Mouse (Mus musculus): ENCODE data around the gene Slc44a2. TPM values are rescaled to one million over a fixed set of nuclear protein-coding genes. Genes with fewer than 3 reads are reported as not detected.

Gene Slc44a2
- polyA plus RNA-seq (2017; shearing (Covaris generic)), result 509 TPM

DNA sequence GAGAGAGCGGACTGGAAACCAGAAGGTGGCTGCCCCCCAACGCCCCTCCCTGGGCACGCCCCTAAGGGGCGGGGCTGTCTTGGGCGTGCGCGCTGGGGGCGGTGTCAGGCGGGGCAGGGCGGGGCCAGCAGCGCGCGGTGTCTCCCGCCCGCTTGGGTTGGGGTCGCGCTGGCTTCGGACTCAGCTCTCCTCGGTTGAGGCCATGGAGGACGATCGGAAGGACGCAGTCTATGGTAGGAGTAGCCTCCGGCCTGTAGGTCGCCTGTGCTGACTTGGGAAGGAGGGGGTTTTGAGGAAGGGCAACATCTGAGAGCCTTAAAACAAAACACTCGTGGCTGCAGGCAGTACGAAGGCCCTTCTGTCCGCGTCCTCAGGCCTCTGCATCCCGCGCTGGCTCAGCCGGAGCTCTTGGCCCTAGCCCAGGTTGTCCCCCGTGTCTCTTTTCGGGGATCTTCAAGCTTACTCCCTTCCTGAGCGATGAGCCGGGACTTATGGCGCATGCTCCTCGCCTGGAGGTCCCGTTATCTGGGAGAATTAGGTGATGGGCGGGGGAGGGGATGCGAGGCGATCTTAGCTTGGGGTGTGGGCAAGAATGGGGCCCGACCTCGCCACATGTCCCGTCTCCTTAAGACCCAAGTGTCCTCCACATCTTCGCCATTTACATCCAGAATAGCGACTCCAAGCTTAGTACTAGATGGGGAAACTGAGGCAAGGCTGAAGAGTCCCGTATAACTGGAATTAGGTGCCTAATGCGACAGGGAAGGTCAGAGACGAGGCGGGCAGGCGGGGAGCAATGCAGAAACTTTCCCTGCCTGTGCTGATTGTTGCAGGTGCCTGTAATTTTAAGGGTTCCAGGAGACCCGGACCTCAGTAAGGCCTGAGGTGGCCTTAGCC is at the start of gene Slc44a2:
Gene Slc44a2, plus strand, starts transcription at position 80 of the 894 bp plus-strand sequence.

DNA sequence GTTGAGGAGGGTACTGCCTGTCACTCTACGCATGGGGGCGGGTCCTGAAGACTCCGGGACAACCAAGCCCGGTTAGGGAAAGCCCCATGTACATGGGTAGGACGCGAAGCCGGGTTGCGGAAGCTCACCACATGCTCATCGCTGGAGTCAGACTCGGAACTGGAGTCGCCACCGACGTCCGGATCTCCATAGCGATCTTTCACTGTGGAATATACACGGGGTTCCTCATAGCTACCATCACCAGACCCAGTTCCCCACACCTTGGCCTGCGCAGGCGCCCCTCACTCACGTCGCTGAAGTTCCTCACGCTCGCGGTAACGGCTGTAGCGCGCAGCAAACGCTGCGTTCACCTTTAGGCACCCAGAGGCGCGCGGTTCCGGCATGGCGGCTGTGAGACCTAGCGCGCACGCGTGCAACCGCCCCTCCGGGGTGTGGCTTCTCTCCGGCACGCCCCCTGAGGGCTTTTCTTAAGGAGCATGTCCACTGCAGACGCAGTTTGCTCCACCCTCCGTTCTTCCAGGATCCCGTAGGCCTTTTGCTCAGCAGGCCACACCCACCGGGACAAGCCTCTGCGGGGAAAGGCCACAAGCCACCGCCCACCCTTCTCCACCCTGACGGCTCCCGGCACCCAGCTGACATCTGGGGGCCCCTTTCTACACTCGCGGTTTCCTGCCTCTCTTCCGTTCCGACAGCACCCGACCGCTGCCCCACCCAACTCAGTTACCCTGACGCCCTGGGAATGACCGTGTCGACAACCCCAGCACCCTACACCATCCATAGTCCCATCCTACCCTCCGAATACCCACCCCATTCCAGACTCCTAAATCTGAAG is 32.7 kb upstream of the Slc44a2 start, which contains the start of gene Kri1:
Gene Kri1, minus strand, starts transcription at position 399 of the 832 bp plus-strand sequence.

DNA sequence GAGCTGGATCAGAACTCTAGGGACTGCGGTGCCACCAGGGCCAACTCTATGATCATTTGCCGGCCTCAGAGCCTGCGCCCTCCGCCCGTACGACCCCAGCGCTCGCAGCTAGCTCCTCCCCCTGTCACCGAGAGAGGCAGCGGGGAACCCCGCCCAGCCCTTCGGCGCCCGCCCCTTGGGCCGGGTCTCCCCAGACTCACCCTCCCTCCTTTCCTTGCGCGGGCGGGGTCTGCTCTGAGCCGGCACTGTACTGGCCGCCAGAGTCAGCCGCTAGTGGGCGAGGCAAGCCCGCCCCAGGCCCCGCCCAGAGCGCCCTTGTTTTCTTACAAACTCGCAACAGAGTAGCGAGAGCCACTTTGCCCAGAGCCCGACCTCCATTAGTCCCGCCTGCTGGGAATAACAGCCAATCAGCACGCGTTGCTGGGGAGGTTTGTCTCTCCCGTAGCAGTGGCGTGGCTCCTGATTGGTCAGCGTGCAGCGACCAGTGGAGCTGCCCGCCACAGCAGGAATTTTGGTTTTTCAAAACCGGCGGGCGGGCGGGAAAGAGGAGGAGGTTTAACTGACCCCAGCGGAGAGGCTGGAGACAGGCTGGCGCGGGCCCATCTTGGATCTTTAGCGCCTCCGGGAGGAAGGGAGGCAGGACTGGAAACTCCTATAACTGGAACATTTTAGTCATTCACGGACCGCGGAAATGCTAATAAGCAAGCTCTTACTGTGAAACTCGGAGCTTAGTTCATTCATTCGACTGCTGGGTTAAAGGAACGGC is 29.3 kb upstream of the Slc44a2 start, which contains the start of gene Cdkn2d:
Gene Cdkn2d, minus strand, starts transcription at position 386 of the 766 bp plus-strand sequence.

DNA sequence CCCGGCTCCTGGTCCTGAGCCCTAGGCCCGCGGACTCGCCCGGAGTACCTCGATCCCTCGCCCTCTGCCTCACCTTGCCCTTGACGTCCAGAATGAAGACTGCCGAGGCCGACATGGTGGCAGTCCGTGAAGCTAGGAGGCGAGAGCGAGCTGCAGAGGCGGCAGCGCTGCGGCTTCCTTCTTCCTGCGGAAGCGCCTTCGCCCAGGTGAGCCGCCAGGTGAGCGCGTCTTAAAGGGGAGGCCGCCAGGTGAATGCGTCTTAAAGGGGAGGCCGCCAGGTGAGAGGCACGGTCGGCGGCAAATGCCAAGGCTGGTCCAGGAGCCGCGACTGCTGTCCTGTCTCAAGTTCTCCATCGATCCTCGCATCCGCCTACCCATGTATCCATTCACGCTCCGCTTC is 8.4 kb upstream of the Slc44a2 start, which contains the start of gene Ap1m2:
Gene Ap1m2, minus strand, starts transcription at position 204 of the 400 bp plus-strand sequence.

DNA sequence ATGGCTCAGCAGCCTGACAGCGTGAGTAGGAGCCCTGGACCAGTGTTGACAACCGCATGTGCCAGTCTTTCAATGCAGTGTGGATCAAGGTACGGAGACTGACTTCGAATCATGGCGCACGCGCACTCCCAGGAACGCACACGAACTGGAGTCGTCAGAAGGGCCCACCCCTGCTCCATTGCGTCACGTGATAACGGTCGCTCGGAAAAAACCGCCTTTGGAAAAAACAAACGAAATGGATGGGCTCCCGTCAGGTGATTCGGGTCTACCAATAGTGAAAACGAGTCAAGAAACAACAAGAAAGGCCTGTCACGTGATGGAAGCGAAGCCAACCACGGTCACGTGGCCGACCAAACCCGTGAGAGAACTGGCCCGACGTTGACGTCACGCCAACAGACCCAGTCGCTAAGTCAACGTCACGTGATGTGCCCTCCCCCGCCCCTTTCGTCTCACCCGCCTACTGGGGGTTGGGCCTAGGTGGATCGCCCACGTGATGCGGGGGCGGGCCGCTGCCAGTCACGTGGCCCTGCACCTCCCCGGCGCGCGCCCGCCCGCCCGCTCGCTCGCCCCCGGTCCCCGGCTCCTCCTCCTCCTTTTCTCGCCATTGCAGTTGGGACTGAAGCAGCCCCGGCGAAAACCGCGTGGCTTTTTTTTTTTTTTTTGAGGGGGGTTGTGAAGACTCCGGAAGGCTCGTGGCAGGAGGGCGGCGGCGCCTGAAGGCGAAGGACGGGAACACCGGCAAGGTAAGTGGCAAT is 47.0 kb downstream of the Slc44a2 start, which contains the start of gene Ilf3:
Gene Ilf3, plus strand, starts transcription at position 515 of the 755 bp plus-strand sequence.

Other genes with a start within 250 kb of the Slc44a2 start
- 0.44 TPM for gene Gm49373, start 247.6 kb upstream of the Slc44a2 start, polyA plus RNA-seq (2017; shearing (Covaris generic))
- gene Fdx1l, start 247.1 kb upstream of the Slc44a2 start, polyA plus RNA-seq (2017; shearing (Covaris generic)), result 35.4 TPM
- 2.2 TPM for gene Gm38431, start 228.7 kb upstream of the Slc44a2 start, polyA plus RNA-seq (2017; shearing (Covaris generic))
- 64.1 TPM for gene Raver1, start 228.7 kb upstream of the Slc44a2 start, polyA plus RNA-seq (2017; shearing (Covaris generic))
- 47.8 TPM for gene Tyk2, start 189.5 kb upstream of the Slc44a2 start, polyA plus RNA-seq (2017; shearing (Covaris generic))
- 278 TPM for gene Cdc37, start 170.7 kb upstream of the Slc44a2 start, polyA plus RNA-seq (2017; shearing (Covaris generic))
- 0.35 TPM for gene Pde4a, start 155.0 kb upstream of the Slc44a2 start, polyA plus RNA-seq (2017; shearing (Covaris generic))
- gene Keap1, start 81.3 kb upstream of the Slc44a2 start, polyA plus RNA-seq (2017; shearing (Covaris generic)), result 31.0 TPM
- not detected for gene S1pr5, start 72.3 kb upstream of the Slc44a2 start, polyA plus RNA-seq (2017; shearing (Covaris generic))
- gene Atg4d, start 55.4 kb upstream of the Slc44a2 start, polyA plus RNA-seq (2017; shearing (Covaris generic)), result 59.5 TPM
- 36.7 TPM for gene Kri1, start 32.7 kb upstream of the Slc44a2 start, polyA plus RNA-seq (2017; shearing (Covaris generic))
- gene Cdkn2d, start 29.3 kb upstream of the Slc44a2 start, polyA plus RNA-seq (2017; shearing (Covaris generic)), result 77.2 TPM
- 5.0 TPM for gene Ap1m2, start 8.4 kb upstream of the Slc44a2 start, polyA plus RNA-seq (2017; shearing (Covaris generic))
- 85.5 TPM for gene Ilf3, start 47.2 kb downstream of the Slc44a2 start, polyA plus RNA-seq (2017; shearing (Covaris generic))
- gene Qtrt1, start 91.1 kb downstream of the Slc44a2 start, polyA plus RNA-seq (2017; shearing (Covaris generic)), result 56.2 TPM
- gene Dnm2, start 104.2 kb downstream of the Slc44a2 start, polyA plus RNA-seq (2017; shearing (Covaris generic)), result 331 TPM
- 2.6 TPM for gene Tmed1, start 189.6 kb downstream of the Slc44a2 start, polyA plus RNA-seq (2017; shearing (Covaris generic))
- gene AB124611, start 205.5 kb downstream of the Slc44a2 start, polyA plus RNA-seq (2017; shearing (Covaris generic)), result 42.4 TPM
- 68.4 TPM for gene Carm1, start 226.2 kb downstream of the Slc44a2 start, polyA plus RNA-seq (2017; shearing (Covaris generic))